Mouse (Mus musculus) neural tube, embryonic 11.5 days (tissue): Measurements from ENCODE around the gene Aldh1b1. TPM values are rescaled to one million over a fixed set of nuclear protein-coding genes. Genes with fewer than 3 reads are reported as not detected.

ENCODE experiments used
- ATAC-seq: fragments of 200-750 bp; cut with Nextera tagmentation; 2 replicates; pipeline ENCODE4 v1.8.0; 2017; ENCODE audit warnings: moderate number of reproducible peaks, mild to moderate bottlenecking, moderate TSS enrichment, moderate library complexity; ENCODE audit not compliant: insufficient read depth, low FRiP score, low TSS enrichment
- DNase-seq: peaks from one replicate; pipeline ENCODE4 v3.0.0-alpha.2; 2015; ENCODE audit warnings: low spot score
- H3K27ac ChIP-seq: fragments of 300-500 bp; sonication (generic); 2 replicates; pipeline ENCODE4 v1.5.1; 2014; ENCODE audit warnings: low read depth, mild to moderate bottlenecking, low read length
- H3K27me3 ChIP-seq: fragments of 300-500 bp; sonication (generic); 2 replicates; pipeline ENCODE4 v1.6.1; 2014; ENCODE audit warnings: mild to moderate bottlenecking, low read length, mixed read lengths; ENCODE audit not compliant: control insufficient read depth, insufficient read depth
- H3K36me3 ChIP-seq: fragments of 300-500 bp; sonication (generic); 2 replicates; pipeline ENCODE4 v1.6.1; 2014; ENCODE audit warnings: mild to moderate bottlenecking, low read length, moderate library complexity, mixed read lengths; ENCODE audit not compliant: control insufficient read depth, insufficient read depth
- H3K4me1 ChIP-seq: fragments of 300-500 bp; sonication (generic); 2 replicates; pipeline ENCODE4 v1.6.1; 2014; ENCODE audit warnings: low read length, mixed read lengths; ENCODE audit not compliant: control insufficient read depth, insufficient read depth
- H3K4me2 ChIP-seq: fragments of 300-500 bp; sonication (generic); 2 replicates; pipeline ENCODE4 v1.6.1; 2014; ENCODE audit warnings: low read depth, mild to moderate bottlenecking, moderate library complexity
- H3K4me3 ChIP-seq: fragments of 300-500 bp; sonication (generic); 2 replicates; pipeline ENCODE4 v1.5.1; 2014; ENCODE audit warnings: low read depth, low read length
- H3K9ac ChIP-seq: fragments of 300-500 bp; sonication (generic); 2 replicates; pipeline ENCODE4 v1.6.1; 2014; ENCODE audit warnings: mild to moderate bottlenecking, low read length
- H3K9me3 ChIP-seq: fragments of 300-500 bp; sonication (generic); 2 replicates; pipeline ENCODE4 v1.6.1; 2016; ENCODE audit warnings: low read length; ENCODE audit not compliant: control insufficient read depth
- WGBS: fragments of 180-500 bp; shearing (Covaris S2); extraction: QIAGEN DNeasy Blood & Tissue Kit; methylation state at CpG from one replicate; pipeline ENCODE4 v1.1.7; 2014; 5-methylcytosine and 5-hydroxymethylcytosine counted together
- polyA plus RNA-seq: library from polyadenylated mRNA; unstranded; fragments of >200 nt; fragmentation: Nextera tagmentation; extraction: Ambion mirVana; gene quantifications from 2 replicates; pipeline ENCODE4 v1.2.1, GENCODE M21; 2014

Aldh1b1 gene
- 4.1 and 4.6 TPM in 2 replicates for polyA plus RNA-seq

GRCm38 (mm10) chr4:45798964-45799363 is at the start of gene Aldh1b1:
Gene Aldh1b1 (plus strand): TSS chr4:45799022.
- under 1% methylated on average over 26 of the region's 26 CpGs for WGBS
- H3K27ac ChIP-seq: 0 out of 2 replicates have a peak within 1 kb of the TSS, but pooled peaks have one; percentile 49

GRCm38 (mm10) chr4:45749449-45749848 is 49.4 kb upstream of the Aldh1b1 start:
- no peak for DNase-seq
- Histone ChIP-seq H3K4me1 (peaks cover 4% of the 10 kb centered on the region), H3K9me3 (no peaks in the 10 kb centered on the region), H3K9ac (no peak overlapping the region), H3K4me2 (no peak overlapping the region), H3K36me3 (no peaks in the 10 kb centered on the region), H3K27ac (no peak overlapping the region), H3K4me3 (no peak overlapping the region), H3K27me3 (no peaks in the 10 kb centered on the region)
- ATAC-seq: no peak
- WGBS: 85% methylated on average over 10 of the region's 10 CpGs

More at GRCm38 (mm10) chr4:45798964-45799363, at the start of gene Aldh1b1:
- peak within 1 kb of the TSS; percentile 39 for H3K4me3 ChIP-seq
- H3K9me3 ChIP-seq: no peaks in the 10 kb centered on the region
- ATAC-seq (peak; percentile 73; the same call in 1 of the 2 replicates), DNase-seq (peak; percentile 84)
- H3K36me3 ChIP-seq: no peaks in the 10 kb centered on the region
- H3K4me1 ChIP-seq: no peaks in the 10 kb centered on the region
- H3K9ac ChIP-seq: peak within 1 kb of the TSS; percentile 55
- no peaks in the 10 kb centered on the region for H3K27me3 ChIP-seq
- peak within 1 kb of the TSS; percentile 70 for H3K4me2 ChIP-seq

- H3K4me3 ChIP-seq: no peak overlapping the region
- H3K27me3 ChIP-seq: no peaks in the 10 kb centered on the region
- no peak for ATAC-seq
- no peak overlapping the region for H3K9ac ChIP-seq
- DNase-seq: no peak
- no peak overlapping the region for H3K4me2 ChIP-seq
- no peaks in the 10 kb centered on the region for H3K36me3 ChIP-seq
- 75% methylated on average over 6 of the region's 6 CpGs for WGBS
- peaks cover 4% of the 10 kb centered on the region for H3K4me1 ChIP-seq
- no peak overlapping the region for H3K27ac ChIP-seq
- H3K9me3 ChIP-seq: no peaks in the 10 kb centered on the region
Measured at GRCm38 (mm10) chr4:45750477-45750876, 48.3 kb upstream of the Aldh1b1 start.

- H3K27me3 ChIP-seq: no peaks in the 10 kb centered on the region
- peaks cover 12% of the 10 kb centered on the region for H3K4me1 ChIP-seq
- DNase-seq (no peak), ATAC-seq (no peak)
- no peak overlapping the region for H3K4me3 ChIP-seq
- H3K27ac ChIP-seq: no peak overlapping the region
- no peak overlapping the region for H3K9ac ChIP-seq
- H3K4me2 ChIP-seq: no peak overlapping the region
- H3K36me3 ChIP-seq: no peaks in the 10 kb centered on the region
- H3K9me3 ChIP-seq: no peaks in the 10 kb centered on the region
- 51% methylated on average over 6 of the region's 6 CpGs for WGBS
Measured at GRCm38 (mm10) chr4:45753211-45753809, 45.5 kb upstream of the Aldh1b1 start.

GRCm38 (mm10) chr4:45754171-45754570 is 44.7 kb upstream of the Aldh1b1 start:
- no peak overlapping the region for H3K4me2 ChIP-seq
- no peak overlapping the region for H3K27ac ChIP-seq
- WGBS: 72% methylated on average over 4 of the region's 4 CpGs
- H3K9ac ChIP-seq: no peak overlapping the region
- H3K36me3 ChIP-seq: no peaks in the 10 kb centered on the region
- H3K9me3 ChIP-seq: no peaks in the 10 kb centered on the region
- no peaks in the 10 kb centered on the region for H3K27me3 ChIP-seq
- H3K4me1 ChIP-seq: peaks cover 13% of the 10 kb centered on the region
- no peak overlapping the region for H3K4me3 ChIP-seq
- ATAC-seq (no peak), DNase-seq (no peak)

- Histone ChIP-seq H3K9me3 (no peaks in the 10 kb centered on the region), H3K4me2 (no peak overlapping the region), H3K4me3 (no peak overlapping the region), H3K36me3 (no peaks in the 10 kb centered on the region), H3K9ac (no peak overlapping the region), H3K27me3 (no peaks in the 10 kb centered on the region), H3K4me1 (peaks cover 13% of the 10 kb centered on the region), H3K27ac (no peak overlapping the region)
- ATAC-seq: no peak
- DNase-seq: no peak
- 74% methylated on average over 9 of the region's 9 CpGs for WGBS
Measured at GRCm38 (mm10) chr4:45755097-45755496, 43.7 kb upstream of the Aldh1b1 start.

GRCm38 (mm10) chr4:45755881-45756280 is 42.9 kb upstream of the Aldh1b1 start:
- WGBS: 63% methylated on average over 17 of the region's 17 CpGs
- H3K27ac ChIP-seq: no peak overlapping the region

GRCm38 (mm10) chr4:45757941-45758340 is 40.9 kb upstream of the Aldh1b1 start:
- 32% methylated on average over 5 of the region's 5 CpGs for WGBS
- Histone ChIP-seq H3K27ac (0 out of 2 replicates have a peak overlapping the region, but pooled peaks have one; percentile 39), H3K4me1 (peaks cover 13% of the 10 kb centered on the region), H3K27me3 (0 out of 2 replicates have a peak, but pooled peaks cover 2% of the 10 kb centered on the region), H3K4me2 (no peak overlapping the region), H3K9me3 (no peaks in the 10 kb centered on the region), H3K36me3 (no peaks in the 10 kb centered on the region), H3K4me3 (no peak overlapping the region), H3K9ac (no peak overlapping the region)
- DNase-seq (no peak), ATAC-seq (no peak)

More at GRCm38 (mm10) chr4:45755881-45756280, 42.9 kb upstream of the Aldh1b1 start:
- Histone ChIP-seq H3K36me3 (no peaks in the 10 kb centered on the region), H3K9me3 (no peaks in the 10 kb centered on the region), H3K4me1 (peaks cover 13% of the 10 kb centered on the region), H3K9ac (no peak overlapping the region), H3K27me3 (no peaks in the 10 kb centered on the region), H3K4me2 (no peak overlapping the region), H3K4me3 (no peak overlapping the region)
- DNase-seq (no peak), ATAC-seq (no peak)

- DNase-seq: no peak
- H3K27me3 ChIP-seq: 0 out of 2 replicates have a peak, but pooled peaks cover 2% of the 10 kb centered on the region
- no peak for ATAC-seq
Measured at GRCm38 (mm10) chr4:45759411-45759810, 39.4 kb upstream of the Aldh1b1 start.

More at GRCm38 (mm10) chr4:45759411-45759810, 39.4 kb upstream of the Aldh1b1 start:
- Histone ChIP-seq H3K9ac (no peak overlapping the region), H3K4me2 (no peak overlapping the region), H3K9me3 (no peaks in the 10 kb centered on the region), H3K4me3 (no peak overlapping the region), H3K4me1 (peaks cover 21% of the 10 kb centered on the region), H3K27ac (no peak overlapping the region), H3K36me3 (no peaks in the 10 kb centered on the region)
- WGBS: 82% methylated on average over 8 of the region's 8 CpGs
